Comparison of ENCODE assay signal across 29 mouse cellular contexts in the genomic region with DNA sequence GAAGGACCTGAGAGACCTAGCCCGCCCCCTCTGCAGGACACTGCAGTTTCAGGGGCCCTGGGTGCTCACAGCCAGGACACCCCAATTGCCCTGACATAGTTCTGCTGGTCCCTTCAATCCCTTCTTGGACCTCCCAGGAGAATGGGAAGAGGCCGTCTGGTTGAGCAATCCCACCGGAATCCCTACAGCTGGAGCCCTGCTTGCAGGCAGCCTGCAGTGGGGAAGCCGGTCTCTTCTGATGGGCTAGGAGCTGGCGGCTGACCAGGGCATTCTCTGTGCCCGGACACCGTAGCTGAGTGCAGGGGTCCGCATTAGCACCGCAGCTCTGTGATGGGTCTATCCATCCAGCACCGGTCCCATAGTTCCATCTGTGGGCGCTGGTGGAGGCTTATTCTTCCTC.
"Had no signal": no experiment of that assay in that cellular context is flagged by ENCODE, and none has a peak within 500 bp of the region (broad histone marks: within the 10 kb centered on the region; RNA-seq: fewer than 3 reads in every experiment).

No protein-coding gene starts in this region.

- H3K4me1 ChIP-seq: embryonic facial prominence, embryonic 12.5 days; embryonic facial prominence, embryonic 13.5 days; embryonic facial prominence, embryonic 15.5 days; forebrain, embryonic 13.5 days; forebrain, embryonic 15.5 days had no signal

- H3K9me3 ChIP-seq: embryonic facial prominence, embryonic 10.5 days; embryonic facial prominence, embryonic 12.5 days; embryonic facial prominence, embryonic 13.5 days; embryonic facial prominence, embryonic 15.5 days; forebrain, embryonic 10.5 days; forebrain, embryonic 12.5 days; forebrain, embryonic 13.5 days; forebrain, embryonic 15.5 days had no signal

- H3K4me2 ChIP-seq: embryonic facial prominence, embryonic 12.5 days; embryonic facial prominence, embryonic 13.5 days; embryonic facial prominence, embryonic 15.5 days; forebrain, embryonic 12.5 days; forebrain, embryonic 13.5 days; forebrain, embryonic 15.5 days had no signal

- H3K9ac ChIP-seq: embryonic facial prominence, embryonic 12.5 days; embryonic facial prominence, embryonic 13.5 days; embryonic facial prominence, embryonic 15.5 days; forebrain, embryonic 12.5 days; forebrain, embryonic 13.5 days; forebrain, embryonic 15.5 days; forebrain, postnatal 0 days had no signal

- ATAC-seq: forebrain, embryonic 13.5 days; forebrain, embryonic 14.5 days; forebrain, embryonic 15.5 days; forebrain, embryonic 16.5 days; forebrain, postnatal 0 days had no signal

- H3K36me3 ChIP-seq: forebrain, embryonic 15.5 days had no signal

- H3K4me3 ChIP-seq: embryonic facial prominence, embryonic 10.5 days; embryonic facial prominence, embryonic 12.5 days; embryonic facial prominence, embryonic 13.5 days; embryonic facial prominence, embryonic 15.5 days; erythroblast, embryonic 14.5 days; forebrain, embryonic 10.5 days; forebrain, embryonic 12.5 days; forebrain, embryonic 13.5 days; forebrain, embryonic 15.5 days; gastrocnemius, adult 2 months; heart, adult 2 months had no signal

- H3K27ac ChIP-seq: embryonic facial prominence, embryonic 10.5 days; embryonic facial prominence, embryonic 12.5 days; embryonic facial prominence, embryonic 13.5 days; embryonic facial prominence, embryonic 15.5 days; forebrain, embryonic 10.5 days; forebrain, embryonic 12.5 days; forebrain, embryonic 13.5 days; forebrain, embryonic 15.5 days; gastrocnemius, adult 2 months; heart, adult 2 months had no signal

- DNase-seq: cerebellum, adult 2 months; cerebellum, adult 8-10 months; cerebellum, adult 9-10 months; cerebellum, adult 9-11 months; cerebellum, postnatal 10 days; cerebellum, postnatal 14 days; cerebellum, postnatal 25 days; cerebellum, postnatal 36 days; embryo, embryonic 11 days; forebrain, postnatal 0 days; gastrocnemius, adult 2 months; gastrocnemius, postnatal 10 days; gastrocnemius, postnatal 14 days; gastrocnemius, postnatal 25 days; gastrocnemius, postnatal 36 days; heart, adult 11 months; heart, adult 18-20 months; heart, adult 2 months had no signal
